Mouse (Mus musculus): ENCODE results near the gene Acap1.
"Not testable (repeated sequence)": the region's sequence is repeated elsewhere in the genome, so short reads cannot be mapped to it uniquely, and the experiment has no call there.

The Acap1 gene

GRCm38 (mm10) chr11:69920266-69921031 is 25.1 kb upstream of the Acap1 start:
- no peak for DNase-seq

GRCm38 (mm10) chr11:69919661-69920265 is 24.4 kb upstream of the Acap1 start:
- peak; percentile 92 for DNase-seq

GRCm38 (mm10) chr11:69919053-69919452 is 23.7 kb upstream of the Acap1 start:
- DNase-seq, result no peak

- no peak for DNase-seq
Observed at GRCm38 (mm10) chr11:69918118-69918517, 22.8 kb upstream of the Acap1 start.

- no peak for DNase-seq
Observed at GRCm38 (mm10) chr11:69917379-69917948, 22.1 kb upstream of the Acap1 start.

- DNase-seq, result not testable (repeated sequence)
Observed at GRCm38 (mm10) chr11:69916652-69917378, 21.5 kb upstream of the Acap1 start.

GRCm38 (mm10) chr11:69915667-69916627 is 20.6 kb upstream of the Acap1 start:
- DNase-seq, result no peak

- no peak for DNase-seq
Observed at GRCm38 (mm10) chr11:69914917-69915430, 19.6 kb upstream of the Acap1 start.

- no peak for DNase-seq
Observed at GRCm38 (mm10) chr11:69914372-69914764, 19.0 kb upstream of the Acap1 start.

GRCm38 (mm10) chr11:69913554-69914371 is 18.4 kb upstream of the Acap1 start, which contains the start of gene Gps2:
Gps2 (plus strand) TSS chr11:69913888.
- DNase-seq, result peak; percentile 95

GRCm38 (mm10) chr11:69912716-69913530 is 17.6 kb upstream of the Acap1 start:
- DNase-seq, result peak; percentile 59

- no peak for DNase-seq
Observed at GRCm38 (mm10) chr11:69911701-69912100, 16.4 kb upstream of the Acap1 start.

- DNase-seq, result no peak
Observed at GRCm38 (mm10) chr11:69910781-69911560, 15.6 kb upstream of the Acap1 start.

- no peak for DNase-seq
Observed at GRCm38 (mm10) chr11:69910177-69910576, 14.8 kb upstream of the Acap1 start.

- DNase-seq, result no peak
Observed at GRCm38 (mm10) chr11:69909174-69909573, 13.8 kb upstream of the Acap1 start.

GRCm38 (mm10) chr11:69908645-69909044 is 13.3 kb upstream of the Acap1 start:
- DNase-seq, result no peak

- DNase-seq, result no peak
Observed at GRCm38 (mm10) chr11:69904311-69904710, 9.0 kb upstream of the Acap1 start.

- no peak for DNase-seq
Observed at GRCm38 (mm10) chr11:69902972-69903371, 7.6 kb upstream of the Acap1 start.

GRCm38 (mm10) chr11:69901993-69902392 is 6.7 kb upstream of the Acap1 start:
- no peak for DNase-seq

Data from lung, postnatal 10 days (tissue).